Mouse (Mus musculus): ENCODE measurements around the gene Mas1. TPM values are rescaled to one million over a fixed set of nuclear protein-coding genes. Genes with fewer than 3 reads are reported as not detected.

Mas1 gene
- polyA plus RNA-seq (2012; rRNA removed): 0.20 and 0.55 TPM in 2 replicates

GRCm38 (mm10) chr17:12868043-12868442 is at the start of gene Mas1:
Gene Mas1, minus strand, starts transcription at chr17:12868143.

GRCm38 (mm10) chr17:12915881-12916583 is 48.1 kb upstream of the Mas1 start, which contains the start of gene Mrpl18:
Gene Mrpl18, minus strand, starts transcription at chr17:12916345.

GRCm38 (mm10) chr17:12915488-12915880 is 47.5 kb upstream of the Mas1 start, which contains the start of gene Tcp1:
Gene Tcp1, plus strand, starts transcription at chr17:12915701.

GRCm38 (mm10) chr17:12909361-12910280 is 41.7 kb upstream of the Mas1 start, which contains the start of gene Pnldc1:
Gene Pnldc1, minus strand, starts transcription at chr17:12910230.

GRCm38 (mm10) chr17:12875734-12876133 is 7.8 kb upstream of the Mas1 start, which contains the start of gene Mrgprh:
Gene Mrgprh, plus strand, starts transcription at chr17:12876034.

Other genes starting within 250 kb of the Mas1 start
- not detected in 2 replicates for gene Slc22a1, start 192.3 kb downstream of the Mas1 start, polyA plus RNA-seq (2012; rRNA removed)
- gene Igf2r, start 98.5 kb downstream of the Mas1 start, polyA plus RNA-seq (2012; rRNA removed): 20.3 and 33.7 TPM in 2 replicates
- 0.04 and 0.09 TPM in 2 replicates for gene Mrgprh, start 7.9 kb upstream of the Mas1 start, polyA plus RNA-seq (2012; rRNA removed)
- gene Pnldc1, start 42.1 kb upstream of the Mas1 start, polyA plus RNA-seq (2012; rRNA removed): 5.7 and 6.9 TPM in 2 replicates
- 207 and 213 TPM in 2 replicates for gene Tcp1, start 47.6 kb upstream of the Mas1 start, polyA plus RNA-seq (2012; rRNA removed)
- 67.7 and 70.0 TPM in 2 replicates for gene Mrpl18, start 48.2 kb upstream of the Mas1 start, polyA plus RNA-seq (2012; rRNA removed)
- 0.61 TPM in 2 replicates for gene Acat3, start 72.5 kb upstream of the Mas1 start, polyA plus RNA-seq (2012; rRNA removed)
- 125 and 134 TPM in 2 replicates for gene Acat2, start 92.6 kb upstream of the Mas1 start, polyA plus RNA-seq (2012; rRNA removed)
- gene Wtap, start 126.0 kb upstream of the Mas1 start, polyA plus RNA-seq (2012; rRNA removed): 84.6 and 97.5 TPM in 2 replicates
- gene Sod2, start 138.7 kb upstream of the Mas1 start, polyA plus RNA-seq (2012; rRNA removed): 144 and 148 TPM in 2 replicates
- 0.05 TPM in 1 of 2 replicates, not detected in the other for gene Gpr31b, start 184.2 kb upstream of the Mas1 start, polyA plus RNA-seq (2012; rRNA removed)
- 0.19 and 0.33 TPM in 2 replicates for gene Tcp10b, start 193.0 kb upstream of the Mas1 start, polyA plus RNA-seq (2012; rRNA removed)